Mouse (Mus musculus) bone marrow macrophage, adult 2 months (primary cell): ENCODE results near the gene Tent4a.

Experiments used
- CTCF ChIP-seq: IDR thresholded peaks from 2 replicates; pipeline ENCODE4 v1.5.1; 2012; ENCODE audit warnings: low read depth, mild to moderate bottlenecking, low read length, moderate library complexity
- POLR2A ChIP-seq: IDR thresholded peaks from 2 replicates; pipeline ENCODE4 v1.6.1; 2012; ENCODE audit warnings: mild to moderate bottlenecking, low read depth, low read length, borderline replicate concordance

DNA sequence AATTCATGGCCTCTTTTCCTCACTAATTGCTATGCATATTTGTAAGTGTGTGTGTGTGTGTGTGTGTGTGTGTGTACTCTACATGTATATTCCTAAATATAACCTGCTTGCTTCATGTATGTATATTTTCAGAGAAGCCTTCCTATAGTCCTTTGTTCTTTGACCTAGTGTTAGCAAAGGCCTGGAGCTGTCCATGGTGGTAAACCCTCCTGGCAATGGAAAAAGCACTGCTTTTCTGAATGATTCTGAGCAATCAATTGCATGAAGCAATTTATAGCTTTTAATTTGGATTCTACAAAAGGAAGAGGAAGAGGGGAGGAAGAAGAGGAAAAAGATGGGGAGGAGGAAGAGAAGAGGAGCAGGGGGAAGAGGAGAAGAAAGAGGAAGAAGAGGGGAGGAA lies 22.3 kb upstream of the Tent4a start:
- no peak for TF ChIP-seq POLR2A
- no peak for TF ChIP-seq CTCF
